Mouse (Mus musculus) MN1 (cell line): ENCODE results near the gene Hbb-bh2.
"Not testable (repeated sequence)": the region's sequence is repeated elsewhere in the genome, so short reads cannot be mapped to it uniquely, and the experiment has no call there.

Experiments used
- DNase-seq: peaks from one replicate; pipeline ENCODE4 v3.0.0-alpha.2; 2016; ENCODE audit warnings: low spot score

The Hbb-bh2 gene

GRCm38 (mm10) chr7:103840268-103840667 lies at the start of gene Hbb-bh2:
TSS of gene Hbb-bh2 (minus strand) at chr7:103840520.
- DNase-seq = no peak

GRCm38 (mm10) chr7:103886152-103886551 lies 45.8 kb upstream of the Hbb-bh2 start, which contains the start of gene Olfr66:
TSS of gene Olfr66 (minus strand) at chr7:103886252.
- no peak for DNase-seq

GRCm38 (mm10) chr7:103877093-103877492 lies 36.8 kb upstream of the Hbb-bh2 start:
- DNase-seq = no peak

GRCm38 (mm10) chr7:103874451-103874850 lies 34.1 kb upstream of the Hbb-bh2 start:
- no peak for DNase-seq

- DNase-seq = no peak
Measured at GRCm38 (mm10) chr7:103873064-103873463, 32.7 kb upstream of the Hbb-bh2 start.

GRCm38 (mm10) chr7:103870667-103871066 lies 30.3 kb upstream of the Hbb-bh2 start:
- no peak for DNase-seq

- DNase-seq = no peak
Measured at GRCm38 (mm10) chr7:103865716-103866115, 25.4 kb upstream of the Hbb-bh2 start.

- no peak for DNase-seq
Measured at GRCm38 (mm10) chr7:103861531-103861930, 21.2 kb upstream of the Hbb-bh2 start.

- DNase-seq = peak; percentile 46
Measured at GRCm38 (mm10) chr7:103860855-103861254, 20.5 kb upstream of the Hbb-bh2 start.

- no peak for DNase-seq
Measured at GRCm38 (mm10) chr7:103859076-103859475, 18.8 kb upstream of the Hbb-bh2 start.

- DNase-seq = no peak
Measured at GRCm38 (mm10) chr7:103854669-103855068, 14.3 kb upstream of the Hbb-bh2 start.

- no peak for DNase-seq
Measured at GRCm38 (mm10) chr7:103853090-103853489, 12.8 kb upstream of the Hbb-bh2 start, which contains the start of gene Hbb-y. TSS of gene Hbb-y (minus strand) at chr7:103853216.

GRCm38 (mm10) chr7:103844525-103845325 lies 4.4 kb upstream of the Hbb-bh2 start:
- no peak for DNase-seq

- no peak for DNase-seq
Measured at GRCm38 (mm10) chr7:103843034-103843433, 2.7 kb upstream of the Hbb-bh2 start, which contains the start of gene Hbb-bh1. TSS of gene Hbb-bh1 (minus strand) at chr7:103843164.

- DNase-seq = no peak
Measured at GRCm38 (mm10) chr7:103827808-103828207, 12.5 kb downstream of the Hbb-bh2 start, which contains the start of gene Hbb-bs. TSS of gene Hbb-bs (minus strand) at chr7:103828096.

- DNase-seq = not testable (repeated sequence)
Measured at GRCm38 (mm10) chr7:103827139-103827538, 13.2 kb downstream of the Hbb-bh2 start.

- DNase-seq = no peak
Measured at GRCm38 (mm10) chr7:103826255-103826887, 13.9 kb downstream of the Hbb-bh2 start.

- DNase-seq = no peak
Measured at GRCm38 (mm10) chr7:103825536-103826254, 14.6 kb downstream of the Hbb-bh2 start.

GRCm38 (mm10) chr7:103824597-103824996 lies 15.7 kb downstream of the Hbb-bh2 start:
- DNase-seq = no peak

GRCm38 (mm10) chr7:103815085-103815484 lies 25.2 kb downstream of the Hbb-bh2 start:
- DNase-seq = not testable (repeated sequence)

- DNase-seq = no peak
Measured at GRCm38 (mm10) chr7:103813766-103814165, 26.6 kb downstream of the Hbb-bh2 start, which contains the start of gene Hbb-bt. TSS of gene Hbb-bt (minus strand) at chr7:103813996.

GRCm38 (mm10) chr7:103813152-103813551 lies 27.2 kb downstream of the Hbb-bh2 start:
- DNase-seq = not testable (repeated sequence)
